Mouse (Mus musculus): ENCODE data around the gene Rere.
A peak's percentile ranks its signal among the peaks of the same experiment; 100 is the strongest.

Rere gene

DNA sequence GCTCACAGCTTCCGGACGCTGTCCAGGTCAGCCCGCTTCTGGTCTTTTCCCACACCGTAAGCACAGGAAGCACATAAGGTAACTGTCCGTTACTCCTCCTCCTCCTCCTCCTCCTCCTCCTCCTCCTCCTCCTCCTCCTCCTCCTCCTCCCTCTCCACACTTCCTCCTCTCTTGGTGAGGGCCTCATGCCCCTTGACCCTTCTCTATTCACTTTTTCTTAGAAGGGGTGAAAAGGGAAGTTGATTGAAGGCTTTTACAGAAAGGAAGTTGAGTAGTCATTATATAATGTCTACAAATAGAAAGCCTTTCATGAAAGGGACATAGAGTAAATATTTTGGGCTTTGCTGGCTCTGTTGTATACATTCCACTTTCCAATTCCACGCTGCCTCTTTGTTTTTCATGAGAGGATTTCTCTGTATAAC lies 68.2 kb downstream of the Rere start:
- DNase-seq: no peak

DNA sequence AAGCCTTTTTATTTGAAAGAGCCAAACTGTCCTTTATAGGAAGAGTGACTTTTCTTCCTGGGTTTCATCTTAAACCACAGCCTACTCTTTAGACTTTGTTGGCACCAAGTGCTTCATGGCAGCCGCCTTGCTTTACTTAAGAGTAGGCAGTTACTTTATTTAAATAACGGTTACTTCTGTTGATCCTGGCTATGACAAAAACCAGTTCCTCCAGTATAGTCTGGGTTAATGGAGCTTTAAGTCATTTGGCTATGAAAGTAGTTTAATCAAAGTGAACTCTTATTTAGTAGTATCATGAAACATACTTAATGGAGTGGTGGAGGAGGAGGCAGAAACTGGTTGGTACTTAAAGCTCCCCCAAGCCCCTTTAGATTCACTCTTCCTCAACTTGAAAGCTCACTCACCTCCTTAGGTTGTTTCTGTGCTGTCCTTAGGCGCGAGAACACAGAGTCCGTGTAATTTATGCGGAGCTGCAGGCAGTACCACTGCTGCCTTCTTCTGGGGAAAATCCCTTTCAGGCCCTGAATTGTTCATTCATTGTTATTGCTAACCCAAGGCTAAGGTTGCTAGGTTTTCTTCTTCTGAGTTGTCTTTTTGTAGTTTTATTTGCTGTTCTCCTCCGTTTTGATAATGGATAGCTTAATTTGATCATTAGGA lies 70.1 kb downstream of the Rere start:
- DNase-seq: no peak

- no peak for DNase-seq
Observed at GRCm38 (mm10) chr4:150352736-150353135, 71.3 kb downstream of the Rere start.

DNA sequence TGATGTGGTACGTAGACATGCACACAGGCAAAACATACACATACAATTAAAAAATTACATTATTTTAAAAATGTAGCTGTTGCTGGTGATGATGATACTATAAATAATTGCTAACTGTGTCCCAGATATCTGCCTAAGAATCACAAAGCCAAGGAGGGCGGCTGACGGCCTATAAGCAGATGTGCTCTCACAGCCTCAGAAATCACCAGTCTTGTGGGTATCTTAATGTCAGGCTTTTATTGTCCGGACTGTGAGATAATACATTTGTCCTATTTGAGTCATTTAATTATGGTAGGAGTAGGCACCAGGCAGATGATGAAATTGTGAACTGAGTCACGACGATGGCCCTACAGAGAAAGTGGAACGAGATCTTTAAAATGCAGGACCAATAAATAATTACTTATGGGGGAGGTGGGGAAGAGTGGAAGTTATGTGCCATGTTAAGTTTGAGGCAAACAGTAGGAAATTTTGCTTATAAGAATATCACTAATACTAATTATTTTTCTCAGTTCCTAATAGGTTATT lies 72.0 kb downstream of the Rere start:
- no peak for DNase-seq

- no peak for DNase-seq
Observed at GRCm38 (mm10) chr4:150355801-150356200, 74.4 kb downstream of the Rere start.

DNA sequence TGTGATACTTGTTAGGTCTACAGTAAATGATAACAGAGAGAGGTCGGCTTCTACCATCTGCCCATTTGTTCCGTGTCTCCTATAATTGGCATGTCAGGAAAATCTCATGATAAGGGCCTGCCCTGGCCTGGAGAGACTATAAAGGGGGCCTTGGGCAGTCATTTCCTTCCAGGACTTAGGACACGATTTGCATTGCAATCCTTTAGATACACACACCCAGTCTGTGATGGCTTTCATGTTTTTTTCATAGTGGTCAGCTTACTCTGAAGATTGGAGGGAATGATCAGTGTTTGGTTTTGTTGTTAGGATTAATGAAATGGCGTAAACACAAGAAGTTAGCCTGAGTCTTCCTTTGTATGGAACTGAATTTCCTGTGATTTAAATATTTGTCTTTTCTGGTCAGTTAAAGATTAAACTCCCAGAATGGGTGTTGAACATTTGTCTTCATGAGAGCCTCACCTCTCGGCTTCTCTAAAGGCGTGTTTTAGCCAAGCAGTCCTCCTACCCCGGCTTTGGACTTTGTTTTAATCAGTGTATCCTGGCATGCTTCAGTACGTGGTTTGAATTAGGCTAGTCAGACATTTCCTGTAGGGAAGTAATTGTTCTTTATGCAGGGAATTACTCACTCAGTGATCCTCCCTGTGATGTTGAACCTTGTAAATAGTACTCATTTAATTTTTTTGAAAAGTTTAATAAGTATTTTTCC lies 80.7 kb downstream of the Rere start:
- no peak for DNase-seq

DNA sequence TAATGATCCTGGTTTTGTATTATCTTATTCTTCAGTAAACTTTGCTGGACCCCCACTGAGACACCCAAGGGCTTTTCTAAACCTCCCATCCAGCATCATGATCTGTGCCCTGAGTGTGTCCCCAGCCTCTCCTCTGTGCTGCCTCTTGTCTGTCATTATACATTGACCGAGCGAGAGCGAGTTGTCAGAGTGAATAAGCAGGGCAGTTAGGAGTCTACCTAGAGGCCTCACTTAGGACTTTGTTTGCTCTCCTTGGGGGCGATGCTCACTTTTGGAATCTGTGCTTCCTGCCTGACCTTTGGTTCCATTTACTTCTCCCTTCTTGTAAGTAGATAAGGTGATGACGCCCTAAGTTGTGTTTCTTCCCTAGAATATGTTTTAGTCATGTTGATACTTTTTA lies 81.4 kb downstream of the Rere start:
- DNase-seq: no peak

DNA sequence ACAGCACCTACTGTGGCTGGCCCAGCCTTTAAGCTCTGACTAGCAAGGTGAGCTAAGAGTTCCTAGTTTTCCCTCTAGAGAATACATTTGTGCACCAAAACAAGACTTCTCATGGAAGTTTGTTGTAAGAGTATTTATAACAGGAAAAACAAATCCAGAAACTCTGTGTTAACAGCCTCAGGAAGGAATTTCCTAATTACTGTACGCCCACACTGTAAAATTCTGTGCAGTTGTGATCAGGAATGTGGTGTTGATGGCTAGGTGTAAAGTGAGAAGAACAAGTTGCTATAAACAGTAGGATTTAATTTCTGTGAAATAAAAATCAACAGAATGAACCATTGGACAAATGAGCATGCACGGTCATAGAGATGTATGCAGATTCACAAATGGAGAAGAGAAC lies 83.3 kb downstream of the Rere start:
- no peak for DNase-seq

- DNase-seq: no peak
Observed at GRCm38 (mm10) chr4:150366510-150367208, 85.2 kb downstream of the Rere start.

DNA sequence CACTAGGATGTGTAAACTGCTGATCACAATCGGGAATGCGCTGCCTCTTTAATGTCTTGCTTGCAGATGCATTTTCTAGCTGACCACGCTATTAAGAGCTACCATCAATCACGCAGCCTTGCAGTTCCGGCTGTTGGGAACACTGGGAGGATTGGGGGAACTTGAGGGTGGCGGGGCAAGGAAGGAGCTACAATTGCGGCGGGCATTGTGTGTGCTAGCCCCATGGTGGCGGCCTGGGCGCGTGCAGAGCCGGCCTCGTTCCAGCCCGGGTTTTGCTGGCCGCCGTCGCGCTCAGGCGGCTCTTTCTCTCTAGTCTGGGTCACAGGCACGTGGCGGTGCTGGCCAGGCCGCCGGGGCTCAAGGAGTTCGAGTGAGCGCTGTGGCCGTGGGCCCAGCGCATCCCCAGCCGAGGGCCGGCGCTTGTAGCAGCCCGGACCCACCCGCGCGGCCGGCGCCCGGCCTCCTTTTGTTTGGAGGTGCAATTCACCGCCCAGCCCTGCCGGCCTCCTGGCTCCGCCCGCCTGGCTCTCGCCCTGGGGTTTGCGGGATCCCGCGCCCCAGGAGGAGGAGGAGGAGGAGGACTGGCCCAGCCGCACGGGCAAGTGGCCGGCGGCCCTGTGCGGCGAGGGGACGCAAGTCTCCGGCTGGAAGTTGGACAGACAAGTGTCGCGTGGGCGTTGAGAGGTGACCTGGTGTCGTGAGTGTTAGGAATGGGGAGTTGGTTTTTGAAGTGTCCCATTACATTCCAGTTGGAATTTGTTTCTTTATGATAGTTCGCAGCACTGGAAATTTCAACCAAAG lies 90.3 kb downstream of the Rere start:
- peak; percentile 71 for DNase-seq

DNA sequence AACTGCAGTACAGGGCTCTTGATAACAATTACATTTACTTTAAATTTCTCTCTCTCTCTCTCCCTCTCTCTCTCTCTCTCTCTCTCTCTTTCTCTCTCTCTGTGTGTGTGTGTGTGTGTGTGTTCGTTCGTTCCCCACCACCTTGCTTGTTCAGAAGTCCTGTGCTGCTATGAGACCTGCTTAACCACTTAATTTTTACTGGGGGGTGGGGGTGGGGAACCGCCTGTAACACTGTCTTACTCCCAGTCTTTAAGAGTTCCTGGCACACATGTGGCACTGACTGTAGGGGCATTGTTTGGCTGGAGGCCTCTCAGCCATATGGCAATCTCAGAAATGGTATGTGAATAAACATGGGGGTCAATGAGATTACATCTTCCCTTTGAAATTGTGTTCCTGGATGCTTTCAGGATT lies 91.2 kb downstream of the Rere start:
- no peak for DNase-seq

DNA sequence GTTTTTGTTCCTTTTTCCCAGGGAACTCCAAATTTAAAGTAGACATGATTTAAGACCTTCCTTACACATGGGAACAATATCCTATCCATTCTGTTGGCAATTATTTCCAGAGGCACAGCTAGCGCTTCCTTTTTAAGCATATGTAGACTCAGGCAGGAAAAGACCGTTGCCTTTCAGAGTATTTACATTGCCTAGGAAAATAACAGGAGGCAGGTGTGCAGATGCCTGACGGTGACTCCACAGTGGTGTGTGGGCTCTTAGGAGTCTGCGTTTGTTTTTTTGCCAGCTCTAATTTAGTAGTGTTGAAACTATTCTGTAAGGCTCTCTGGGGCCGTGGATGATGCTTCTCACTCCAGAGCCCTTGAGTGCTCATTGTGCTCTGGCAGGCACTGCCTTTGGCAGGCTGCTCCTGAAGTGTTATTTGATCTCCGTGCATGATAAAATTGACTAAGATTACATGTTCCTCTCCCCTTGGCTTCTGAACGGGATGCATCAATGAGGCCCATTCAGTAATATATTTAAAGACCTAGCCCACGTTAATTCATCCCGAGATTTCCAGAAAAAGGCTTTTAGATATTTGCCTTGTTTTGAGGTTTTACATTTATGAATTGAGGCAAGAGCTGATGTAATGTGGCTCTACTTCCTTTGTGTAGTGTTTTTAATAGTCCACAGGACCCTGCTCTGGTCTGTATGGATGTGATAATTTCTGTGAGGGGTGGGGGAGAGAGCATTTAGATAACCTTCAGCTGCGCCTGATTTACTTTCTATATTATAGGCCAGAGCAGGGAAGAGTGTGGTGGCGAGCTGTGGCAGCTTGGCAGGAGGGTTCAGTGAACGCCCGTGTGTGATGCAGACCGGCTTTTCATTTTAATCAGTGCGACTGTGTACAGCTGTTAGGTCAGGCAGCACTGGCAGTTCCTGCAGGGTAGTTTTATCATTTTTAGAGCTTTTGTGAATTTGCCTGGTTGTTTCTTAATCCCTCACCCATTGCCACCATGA lies 92.0 kb downstream of the Rere start:
- no peak for DNase-seq

- no peak for DNase-seq
Observed at GRCm38 (mm10) chr4:150374651-150375447, 93.4 kb downstream of the Rere start.

DNA sequence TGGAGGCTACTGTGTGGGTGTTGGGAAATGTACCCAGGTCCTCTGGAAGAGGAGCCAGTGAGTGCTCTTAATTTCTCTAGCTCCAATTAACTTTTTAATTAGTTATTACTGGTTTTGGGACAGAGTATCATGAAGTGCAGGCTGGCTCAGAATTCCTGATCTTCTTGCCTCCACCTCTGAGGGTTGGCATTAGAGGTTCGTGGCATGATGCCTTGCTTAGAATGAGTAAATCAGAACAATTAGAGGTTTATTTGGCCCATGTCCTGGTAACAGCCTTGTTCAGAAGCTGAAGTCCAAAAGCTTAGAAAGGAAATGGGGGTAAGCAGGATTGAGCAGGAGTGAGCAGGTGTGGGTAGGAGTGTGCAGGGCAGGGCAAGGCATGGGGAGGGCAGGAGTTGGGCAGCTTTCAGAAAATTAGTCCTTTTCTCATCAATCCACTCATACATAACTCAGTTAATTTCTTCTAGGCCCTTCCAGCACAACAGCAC lies 94.0 kb downstream of the Rere start:
- no peak for DNase-seq

DNA sequence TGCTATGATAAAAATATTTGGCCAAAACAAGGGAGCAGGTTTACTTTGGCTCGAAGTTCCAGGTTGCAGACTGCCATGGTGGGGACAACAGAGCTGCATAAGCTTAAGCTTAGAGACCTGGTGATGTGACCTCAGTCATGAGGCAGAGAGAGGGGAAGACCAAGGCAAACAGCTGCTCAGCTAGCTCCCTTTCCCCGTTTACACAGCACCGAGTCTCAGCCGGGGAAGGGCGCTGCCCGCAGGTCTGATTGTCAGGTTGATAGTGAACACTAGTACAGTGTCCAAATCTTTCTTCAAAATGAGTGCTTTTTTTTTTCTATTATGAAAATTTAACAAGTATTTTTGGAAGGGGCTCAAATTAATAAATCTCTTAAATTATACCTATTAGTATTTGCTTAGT lies 97.9 kb downstream of the Rere start:
- DNase-seq: no peak

GRCm38 (mm10) chr4:150379772-150380171 lies 98.3 kb downstream of the Rere start:
- no peak for DNase-seq

- no peak for DNase-seq
Observed at GRCm38 (mm10) chr4:150380273-150380672, 98.8 kb downstream of the Rere start.

DNA sequence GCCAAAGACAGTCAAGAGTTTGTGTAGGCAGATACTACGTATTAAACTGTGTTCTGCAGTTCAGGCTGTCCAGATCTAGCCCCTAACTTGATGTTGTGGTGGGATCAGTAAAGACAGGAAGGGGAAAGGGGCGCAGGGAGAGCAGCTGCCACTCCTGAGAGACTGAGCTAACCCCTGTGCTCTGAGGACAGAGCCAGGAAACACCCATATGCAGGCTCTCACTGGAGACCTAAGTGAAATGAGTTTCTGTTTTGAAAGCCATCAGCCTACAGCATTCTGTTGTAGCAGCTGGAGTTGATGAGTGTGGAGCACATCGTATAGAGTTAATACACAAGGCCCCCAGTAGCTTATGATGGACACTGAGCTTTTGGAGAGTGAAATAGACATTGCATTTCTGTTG lies 101.1 kb downstream of the Rere start:
- no peak for DNase-seq

DNA sequence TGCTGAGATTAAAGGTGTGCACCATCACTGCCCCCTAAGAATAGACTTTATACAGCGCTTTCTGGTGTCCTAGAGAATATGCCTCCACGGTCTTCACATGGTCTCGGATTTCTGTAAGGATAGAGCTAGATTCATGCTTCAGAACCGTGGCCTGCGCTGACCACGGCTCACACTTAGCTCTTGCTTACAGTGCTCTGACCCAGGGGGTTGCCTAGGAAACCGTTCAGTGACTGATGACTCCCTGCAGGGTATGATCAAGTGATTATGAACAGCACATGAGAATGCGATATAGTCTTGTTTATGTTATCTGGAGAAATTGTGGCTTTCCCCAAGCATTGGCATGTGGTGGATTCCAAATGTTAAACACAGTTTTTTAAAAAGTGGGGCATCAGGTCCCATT lies 103.0 kb downstream of the Rere start:
- DNase-seq: no peak

DNA sequence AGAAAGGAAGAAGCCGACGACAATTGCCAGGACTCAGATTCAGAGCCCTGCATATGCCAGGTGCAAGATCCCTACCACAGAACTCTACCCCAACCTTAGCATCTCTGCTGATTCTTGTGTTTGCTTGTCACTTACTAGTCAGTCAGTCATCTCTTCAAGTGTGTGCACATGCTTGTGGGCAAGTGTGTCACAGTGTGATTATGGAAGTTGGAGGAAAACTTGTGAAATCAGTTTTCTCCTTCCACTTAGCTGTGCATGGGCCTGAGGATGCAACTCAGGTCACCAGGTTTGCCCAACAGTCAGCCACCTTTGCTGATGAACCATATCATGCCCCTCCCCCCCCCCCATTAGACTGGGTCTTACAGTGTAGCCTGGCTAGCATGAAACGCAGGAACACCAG lies 103.5 kb downstream of the Rere start:
- no peak for DNase-seq

- DNase-seq: no peak
Observed at GRCm38 (mm10) chr4:150388518-150388917, 107.1 kb downstream of the Rere start.

All from cerebellum, adult 8-10 months (tissue).